Mouse (Mus musculus) CH12.LX (cell line): ENCODE results near the gene Cryz. TPM values are rescaled to one million over a fixed set of nuclear protein-coding genes. Genes with fewer than 3 reads are reported as not detected.

Source experiments
- DNase-seq: peaks from one replicate; pipeline ENCODE4 v3.0.0-alpha.2; 2013; ENCODE audit errors: extremely low read depth
- H3K27ac ChIP-seq: 2 replicates; pipeline ENCODE4 v1.5.1; 2012; ENCODE audit warnings: low read depth, mild to moderate bottlenecking, control low read depth, moderate library complexity; ENCODE audit not compliant: insufficient read depth
- H3K27me3 ChIP-seq: replicated peaks from 2 replicates; pipeline ENCODE3; 2012; ENCODE audit warnings: inconsistent platforms
- H3K36me3 ChIP-seq, 2 experiments: replicated peaks in 1 of 2; 2 replicates each; pipeline versions ENCODE3 to v1.6.1; 2012; ENCODE audit warnings: inconsistent platforms in 1 of 2, low read length in 1 of 2, mild to moderate bottlenecking in 1 of 2, mixed read lengths in 1 of 2, moderate library complexity in 1 of 2; ENCODE audit not compliant: control insufficient read depth in 1 of 2, insufficient read depth in 1 of 2
- H3K4me1 ChIP-seq, 2 experiments: 2 replicates each; pipeline ENCODE4 v1.6.1; 2012; ENCODE audit warnings: inconsistent platforms in 1 of 2, moderate library complexity in 1 of 2; ENCODE audit not compliant: insufficient read depth in 2 of 2, control insufficient read depth in 1 of 2
- H3K4me2 ChIP-seq: 2 replicates; pipeline ENCODE4 v1.6.1; 2012; ENCODE audit warnings: low read depth, mild to moderate bottlenecking, control low read depth; ENCODE audit not compliant: poor library complexity, insufficient read depth, severe bottlenecking
- H3K4me3 ChIP-seq, 3 experiments: fragments of 150-350 bp in 1 of 3; sonication (generic) in 1 of 3; replicated peaks in 1 of 3; 2 replicates each; pipeline versions ENCODE3 to v1.5.1; 2011 to 2012; ENCODE audit warnings: low read depth in 2 of 3, low read length in 2 of 3, mild to moderate bottlenecking in 2 of 3, moderate library complexity in 2 of 3, control low read depth in 1 of 3, improper control_type of control experiment in 1 of 3, inconsistent platforms in 1 of 3, mixed read lengths in 1 of 3; ENCODE audit not compliant: poor library complexity in 1 of 3
- H3K79me2 ChIP-seq: replicated peaks from 2 replicates; pipeline ENCODE4 v1.6.1; 2012; ENCODE audit warnings: mild to moderate bottlenecking, moderate library complexity; ENCODE audit not compliant: control insufficient read depth, poor library complexity, insufficient read depth, severe bottlenecking; ENCODE audit errors: extremely low read depth
- H3K9ac ChIP-seq: 2 replicates; pipeline ENCODE4 v1.6.1; 2012; ENCODE audit warnings: low read depth, mild to moderate bottlenecking, control low read depth, moderate library complexity; ENCODE audit not compliant: insufficient read depth
- H3K9me3 ChIP-seq: replicated peaks from 2 replicates; pipeline ENCODE3; 2012; ENCODE audit warnings: low read length, inconsistent platforms, mixed read lengths
- BHLHE40 ChIP-seq: IDR thresholded peaks from 2 replicates; pipeline ENCODE4 v1.6.1; 2011; ENCODE audit warnings: mild to moderate bottlenecking, low read depth, low read length, improper control_type of control experiment
- CHD1 ChIP-seq: IDR thresholded peaks from 2 replicates; pipeline ENCODE4 v1.6.1; 2012; ENCODE audit warnings: low read depth, low read length, improper control_type of control experiment, inconsistent platforms
- CTCF ChIP-seq, 2 experiments: IDR thresholded peaks in 1 of 2; conservative IDR thresholded peaks in 1 of 2; 2 replicates each; pipeline ENCODE4 v1.5.1; 2011 to 2012; ENCODE audit warnings: low read depth in 2 of 2, low read length in 2 of 2, improper control_type of control experiment in 1 of 2, inconsistent platforms in 1 of 2, mild to moderate bottlenecking in 1 of 2, moderate library complexity in 1 of 2
- IRF4 ChIP-seq: IDR thresholded peaks from 2 replicates; pipeline ENCODE4 v1.6.1; 2014; ENCODE audit warnings: low read depth, mild to moderate bottlenecking, inconsistent platforms, low read length, improper control_type of control experiment
- JUN ChIP-seq: IDR thresholded peaks from 2 replicates; pipeline ENCODE4 v1.6.1; 2011; ENCODE audit warnings: low read depth, mild to moderate bottlenecking, low read length, improper control_type of control experiment, moderate library complexity; ENCODE audit not compliant: insufficient read depth
- MAZ ChIP-seq: IDR thresholded peaks from 2 replicates; pipeline ENCODE4 v1.6.1; 2012; ENCODE audit warnings: low read depth, mild to moderate bottlenecking, inconsistent platforms, low read length, improper control_type of control experiment, moderate library complexity
- MEF2A ChIP-seq: IDR thresholded peaks from 2 replicates; pipeline ENCODE4 v1.6.1; 2014; ENCODE audit warnings: low read depth, mild to moderate bottlenecking, inconsistent platforms, low read length, improper control_type of control experiment, borderline replicate concordance
- MYC ChIP-seq: IDR thresholded peaks from 2 replicates; pipeline ENCODE4 v1.6.1; 2011; ENCODE audit warnings: low read depth, mild to moderate bottlenecking, improper control_type of control experiment, low read length
- NRF1 ChIP-seq: IDR thresholded peaks from 2 replicates; pipeline ENCODE4 v1.6.1; 2014; ENCODE audit warnings: low read depth, mild to moderate bottlenecking, inconsistent platforms, low read length, improper control_type of control experiment, moderate library complexity
- PAX5 ChIP-seq: IDR thresholded peaks from 2 replicates; pipeline ENCODE4 v1.6.1; 2012; ENCODE audit warnings: low read length, inconsistent platforms, mixed read lengths
- RAD21 ChIP-seq: IDR thresholded peaks from 2 replicates; pipeline ENCODE4 v1.6.1; 2011; ENCODE audit warnings: low read depth, mild to moderate bottlenecking, low read length, improper control_type of control experiment, moderate library complexity
- RCOR1 ChIP-seq: conservative IDR thresholded peaks from 2 replicates; pipeline ENCODE4 v1.6.1; 2012; ENCODE audit warnings: low read depth, mild to moderate bottlenecking, inconsistent platforms, low read length, improper control_type of control experiment
- SIN3A ChIP-seq: IDR thresholded peaks from 2 replicates; pipeline ENCODE4 v1.6.1; 2012; ENCODE audit warnings: low read length, improper control_type of control experiment, inconsistent platforms
- SMC3 ChIP-seq: IDR thresholded peaks from 2 replicates; pipeline ENCODE4 v1.6.1; 2011; ENCODE audit warnings: low read depth, low read length, improper control_type of control experiment
- TBP ChIP-seq: conservative IDR thresholded peaks from 2 replicates; pipeline ENCODE4 v1.6.1; 2011; ENCODE audit warnings: low read depth, low read length, improper control_type of control experiment
- UBTF ChIP-seq: IDR thresholded peaks from 2 replicates; pipeline ENCODE4 v1.6.1; 2012; ENCODE audit warnings: low read depth, mild to moderate bottlenecking, inconsistent platforms, low read length, improper control_type of control experiment, moderate library complexity
- USF1 ChIP-seq: IDR thresholded peaks from 2 replicates; pipeline ENCODE4 v1.6.1; 2014; ENCODE audit warnings: low read depth, mild to moderate bottlenecking, inconsistent platforms, low read length, improper control_type of control experiment
- ZKSCAN1 ChIP-seq: IDR thresholded peaks from 2 replicates; pipeline ENCODE4 v1.6.1; 2012; ENCODE audit warnings: low read depth, inconsistent platforms, low read length, improper control_type of control experiment, borderline replicate concordance
- ZMIZ1 ChIP-seq: IDR thresholded peaks from 2 replicates; pipeline ENCODE4 v1.6.1; 2012; ENCODE audit warnings: low read depth, mild to moderate bottlenecking, inconsistent platforms, low read length, improper control_type of control experiment
- ZNF384 ChIP-seq: IDR thresholded peaks from 2 replicates; pipeline ENCODE4 v1.6.1; 2012; ENCODE audit warnings: low read depth, low read length, improper control_type of control experiment, inconsistent platforms
- dilution Hi-C: fragments of 300-500 bp; cut with MboI; formaldehyde crosslinking; loops from 2 replicates; pipeline ENCODE4 v1.14.3; 2020; ENCODE audit warnings: low sequenced_read_pairs; ENCODE audit not compliant: extremely low pct_unique_long_range_greater_than_20kb, extremely low pct_ligation_motif_present
- in situ Hi-C: fragments of 300-500 bp; cut with MboI; formaldehyde crosslinking; loops from 3 replicates; pipeline ENCODE4 v1.14.3; 2019; ENCODE audit warnings: low sequenced_read_pairs, low pct_ligation_motif_present, low pct_unique_long_range_greater_than_20kb, mixed read lengths
- polyA plus RNA-seq: library from polyadenylated mRNA; unstranded; fragments of >175 nt; gene quantifications from 2 replicates; pipeline ENCODE4 v1.2.1, GENCODE M21; 2012; ENCODE audit warnings: low read depth; ENCODE audit not compliant: insufficient read length
- total RNA-seq, 2 experiments: library from RNA; depleted of rRNA; stranded (reverse); fragments of 300-350 nt in 1 of 2; fragments of >200 nt in 1 of 2; gene quantifications; 2 replicates each; pipeline ENCODE4 v1.2.3; 2012 to 2014

Cryz gene
- total and polyA plus RNA-seq, 3 experiments, result 29.2 to 39.8 (median 31.2) TPM

DNA sequence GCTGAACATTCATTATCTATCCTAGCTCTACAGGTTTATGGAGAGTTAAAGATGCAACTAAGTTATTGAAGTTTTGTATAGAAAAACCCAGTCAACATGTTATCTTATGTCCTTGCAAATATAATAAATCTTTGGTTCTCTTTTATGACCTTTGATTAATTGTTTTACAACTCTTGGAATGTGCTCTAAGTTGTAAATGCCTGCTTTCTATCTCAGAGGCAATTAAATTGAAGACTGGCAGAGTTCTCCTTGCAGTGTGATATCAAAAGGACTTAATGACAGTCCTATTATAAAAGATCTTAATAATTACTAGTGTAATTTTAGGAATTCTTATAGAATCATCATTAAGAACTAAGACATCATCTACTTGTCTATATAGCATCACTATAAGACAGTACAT lies 5.6 kb downstream of the Cryz start:
- peaks cover 12 to 28% of the 10 kb centered on the region in 2 experiments for H3K36me3 ChIP-seq
- DNase-seq, result no peak
- dilution Hi-C loops, result no loop called here
- H3K9ac ChIP-seq, result no peak overlapping the region
- no peak overlapping the region for H3K4me3 ChIP-seq
- H3K79me2 ChIP-seq, result no peaks in the 10 kb centered on the region
- in situ Hi-C loops, result no loop called here
- H3K27me3 ChIP-seq, result no peaks in the 10 kb centered on the region
- no peak overlapping the region for H3K27ac ChIP-seq
- H3K4me2 ChIP-seq, result no peak overlapping the region
- H3K4me1 ChIP-seq, result peaks cover 2 to 9% of the 10 kb centered on the region in 2 experiments; a peak in 3 of 4 replicates
- TF ChIP-seq UBTF (no peak), TBP (no peak), SIN3A (no peak), MYC (no peak), ZNF384 (no peak), RAD21 (no peak), IRF4 (no peak), JUN (no peak), CTCF (conservative IDR thresholded peaks at IDR 0.05 in 1 of 2, IDR thresholded peaks at IDR 0.05 in 1 of 2; ENCODE audit: low read depth in 2 of 2, low read length in 2 of 2) (no peak)
- no peaks in the 10 kb centered on the region for H3K9me3 ChIP-seq

DNA sequence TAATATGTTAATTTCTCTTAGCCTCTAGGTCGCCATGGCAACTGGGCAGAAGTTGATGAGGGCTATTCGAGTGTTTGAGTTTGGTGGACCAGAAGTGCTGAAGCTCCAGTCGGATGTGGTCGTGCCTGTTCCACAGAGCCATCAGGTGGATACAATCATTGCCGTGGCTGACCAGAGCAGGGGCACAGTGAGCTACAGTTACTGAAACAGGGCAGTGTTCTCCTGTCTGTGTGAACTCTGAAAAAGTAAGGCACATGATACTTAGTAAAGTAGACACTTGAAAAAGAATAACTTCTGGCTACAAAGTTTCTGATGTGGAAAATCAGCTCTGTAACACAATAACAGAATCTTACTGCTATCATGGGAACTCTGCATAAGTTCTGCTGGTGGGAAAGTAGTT lies 8.4 kb downstream of the Cryz start:
- in situ Hi-C loops (no loop called here), dilution Hi-C loops (no loop called here)
- TF ChIP-seq ZMIZ1, result no peak
- no peak for TF ChIP-seq UBTF
- TF ChIP-seq BHLHE40, result no peak
- TF ChIP-seq ZKSCAN1, result no peak
- TF ChIP-seq USF1, result no peak
- no peak for TF ChIP-seq MEF2A
- no peak for TF ChIP-seq TBP
- no peak for TF ChIP-seq SIN3A
- TF ChIP-seq CTCF (conservative IDR thresholded peaks at IDR 0.05 in 1 of 2, IDR thresholded peaks at IDR 0.05 in 1 of 2; ENCODE audit: low read depth in 2 of 2, low read length in 2 of 2), result no peak
- no peak for TF ChIP-seq RCOR1
- no peak for TF ChIP-seq IRF4
- TF ChIP-seq MAZ, result no peak
- no peak for TF ChIP-seq CHD1
- no peak for TF ChIP-seq SMC3
- TF ChIP-seq NRF1, result no peak
- no peak for TF ChIP-seq PAX5

More for the DNA sequence above, 8.4 kb downstream of the Cryz start:
- no peaks in the 10 kb centered on the region for H3K27me3 ChIP-seq
- H3K9ac ChIP-seq, result no peak overlapping the region
- peaks cover 20 to 41% of the 10 kb centered on the region in 2 experiments for H3K36me3 ChIP-seq
- no peak for DNase-seq
- H3K4me1 ChIP-seq, result no peaks in the 10 kb centered on the region
- no peak overlapping the region for H3K4me2 ChIP-seq
- no peak overlapping the region for H3K4me3 ChIP-seq
- no peaks in the 10 kb centered on the region for H3K9me3 ChIP-seq
- H3K79me2 ChIP-seq, result no peaks in the 10 kb centered on the region
- H3K27ac ChIP-seq, result no peak overlapping the region
